Mouse (Mus musculus) layer of hippocampus, postnatal 36 days (tissue): ENCODE measurements at regions not wholly inside any gene's neighbourhood (a gene's known extent, or its start where the extent isn't known, plus 50 kb on each side); places are given as distances from the start of the nearest gene placed in this dataset.

Source experiments
- DNase-seq, 2 experiments: peaks; one replicate each; pipeline ENCODE4 v3.0.0; 2022

DNA sequence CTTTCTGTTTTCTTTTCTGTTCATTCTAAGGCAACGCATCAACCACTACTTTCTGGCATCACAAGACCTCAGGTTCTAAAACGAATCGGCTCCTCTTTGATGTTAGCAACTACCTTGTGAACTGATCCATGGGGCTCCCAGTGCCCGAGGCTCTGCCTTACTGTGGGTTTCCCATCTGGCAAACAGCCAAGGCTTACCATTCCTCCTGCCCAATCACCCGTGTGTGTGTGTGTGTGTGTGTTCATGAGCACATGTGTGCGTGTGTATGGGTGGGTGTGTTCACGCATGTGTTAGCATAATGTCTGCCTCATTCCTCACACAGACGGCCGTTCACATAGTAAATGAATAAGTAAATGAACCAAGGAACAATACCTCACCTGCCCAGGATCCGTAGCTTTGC is 138.3 kb upstream of the Lpp start:
- no peak for DNase-seq

DNA sequence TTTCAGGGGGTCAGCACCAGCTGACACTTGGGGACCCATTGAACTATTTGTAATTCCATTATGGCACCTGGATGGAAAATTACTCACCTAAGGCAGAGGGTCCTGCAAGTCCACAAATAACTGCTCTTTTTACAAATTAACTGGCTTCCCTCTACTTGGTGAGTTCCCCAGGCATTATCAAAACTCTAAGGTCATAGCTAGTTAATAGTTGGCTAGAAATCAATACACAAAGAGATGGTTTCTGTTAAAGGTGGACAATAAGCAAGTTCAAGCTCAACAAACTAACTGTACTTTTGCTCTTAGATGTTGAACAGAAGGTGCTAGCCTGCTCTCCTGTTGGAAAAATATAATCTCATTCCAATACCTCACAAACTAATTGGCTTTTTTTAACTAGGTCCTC is 138.7 kb upstream of the Lpp start:
- no peak for DNase-seq

DNA sequence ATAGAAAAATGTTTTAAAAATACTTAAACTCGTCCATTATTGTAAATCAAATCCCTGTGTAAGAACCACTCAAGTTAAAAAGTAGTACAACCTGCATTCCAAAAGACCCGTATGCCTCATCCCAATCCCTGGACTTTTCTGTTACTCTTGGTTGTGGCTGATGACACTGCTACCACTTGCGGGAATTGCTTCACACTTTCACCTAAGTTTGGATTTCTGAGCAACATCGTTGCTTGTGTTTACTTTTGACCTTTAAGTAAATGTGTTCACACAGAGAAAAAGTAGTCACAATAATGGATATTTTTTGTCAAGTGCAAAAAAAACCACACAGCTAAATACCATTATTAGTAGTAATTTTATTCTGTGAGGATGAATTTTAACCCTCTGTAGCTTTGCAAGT is 139.2 kb upstream of the Lpp start:
- DNase-seq, result no peak

DNA sequence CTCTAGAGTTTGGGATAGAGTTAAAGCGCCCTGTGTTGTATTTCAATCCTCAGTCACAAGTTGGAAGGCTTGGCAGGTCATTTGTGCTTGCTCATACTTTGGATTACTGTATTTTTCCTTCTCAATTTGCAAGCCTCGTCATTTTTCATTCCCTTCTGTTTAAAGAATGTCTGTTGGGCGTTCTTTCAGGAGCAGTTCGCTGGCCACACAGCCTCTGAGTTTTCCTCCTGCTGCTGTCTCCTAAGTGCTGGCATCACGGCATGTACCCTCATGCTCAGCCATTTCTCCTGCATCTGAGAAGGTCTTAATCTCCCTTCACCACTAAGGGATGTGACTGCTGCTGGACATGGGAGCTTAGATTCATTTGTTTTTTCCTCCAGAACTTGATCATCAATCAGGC is 146.0 kb upstream of the Lpp start:
- no peak for DNase-seq

DNA sequence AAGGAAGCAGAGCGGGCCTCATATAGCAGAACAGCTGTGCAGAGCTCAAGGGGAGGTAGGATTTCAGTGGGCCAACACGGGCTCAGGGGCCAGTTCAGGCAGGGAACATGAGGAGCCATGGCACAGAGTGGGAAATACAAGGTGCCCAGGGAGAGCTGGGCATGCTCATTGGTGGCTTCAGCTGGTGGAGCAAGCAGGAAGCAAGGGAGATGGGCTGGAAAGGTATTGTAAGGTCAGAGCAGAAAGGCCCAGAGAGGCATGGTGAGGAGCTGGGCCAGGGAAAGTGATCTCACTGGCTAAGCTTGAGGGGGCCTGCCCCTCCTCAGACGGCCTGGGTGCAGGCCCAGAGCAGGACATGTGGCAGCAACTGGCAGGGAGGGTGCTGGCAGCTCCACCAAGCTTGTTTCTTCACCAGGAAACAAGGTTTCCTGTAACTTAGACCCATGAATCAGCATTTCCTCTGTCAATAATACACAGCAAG is 155.2 kb upstream of the Lpp start:
- DNase-seq, result peak; percentile 14 to 17

DNA sequence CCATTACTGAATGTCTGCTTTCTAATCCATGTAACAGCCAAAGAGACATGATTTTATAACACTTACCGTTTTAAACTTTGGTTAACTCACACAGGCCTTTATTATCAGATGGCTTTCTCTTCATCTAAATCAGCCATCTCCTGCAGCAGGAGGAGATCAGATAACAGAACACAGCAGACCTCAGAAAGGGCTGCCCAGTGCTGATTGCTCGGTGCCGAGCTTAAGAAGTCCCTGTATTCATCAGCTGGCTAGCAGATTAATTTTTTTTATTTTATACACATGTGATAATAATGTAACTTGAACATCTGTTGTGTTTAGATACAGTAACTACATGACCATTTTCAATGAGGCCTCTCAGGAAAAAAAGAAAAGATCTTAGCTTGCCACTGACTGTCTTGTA is 155.9 kb upstream of the Lpp start:
- no peak for DNase-seq

DNA sequence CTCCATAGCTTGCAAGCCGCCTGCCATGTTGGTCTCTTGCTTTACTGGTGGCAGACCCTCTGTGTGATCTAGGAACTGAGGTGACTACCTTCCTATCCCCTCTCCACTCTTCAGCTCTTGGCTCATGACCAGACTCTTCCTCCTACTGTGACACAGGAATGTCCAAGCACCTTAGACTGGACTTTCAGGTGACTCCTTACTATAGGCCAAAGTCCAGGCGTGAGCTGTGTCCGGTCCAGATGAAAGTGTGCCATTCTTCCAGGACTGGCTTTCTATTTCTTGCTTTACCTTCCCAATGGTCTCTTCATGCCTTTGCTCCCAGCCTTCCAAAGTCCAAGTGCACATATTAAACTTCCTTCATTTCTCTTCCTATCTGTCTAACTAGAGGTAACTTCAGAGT is 156.3 kb upstream of the Lpp start:
- no peak for DNase-seq

DNA sequence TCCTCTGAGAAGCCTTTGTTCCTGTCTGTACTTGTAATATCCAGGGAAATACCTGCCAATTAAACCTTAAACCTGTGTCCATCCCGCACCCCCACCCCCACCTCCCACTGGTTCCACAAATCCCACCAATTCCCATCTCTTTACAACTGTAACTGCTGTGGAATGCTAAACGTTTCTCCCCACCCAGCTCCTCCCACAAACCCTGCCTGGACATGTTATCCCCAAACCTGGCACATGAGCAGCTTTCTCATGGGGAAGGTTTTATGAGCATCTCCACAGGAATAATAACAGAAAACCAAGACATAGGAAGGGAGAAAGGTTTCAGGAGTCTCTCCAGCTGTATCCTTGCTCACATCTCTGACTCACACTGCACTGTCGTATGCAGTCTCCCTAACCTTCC is 156.8 kb upstream of the Lpp start:
- DNase-seq, result no peak

DNA sequence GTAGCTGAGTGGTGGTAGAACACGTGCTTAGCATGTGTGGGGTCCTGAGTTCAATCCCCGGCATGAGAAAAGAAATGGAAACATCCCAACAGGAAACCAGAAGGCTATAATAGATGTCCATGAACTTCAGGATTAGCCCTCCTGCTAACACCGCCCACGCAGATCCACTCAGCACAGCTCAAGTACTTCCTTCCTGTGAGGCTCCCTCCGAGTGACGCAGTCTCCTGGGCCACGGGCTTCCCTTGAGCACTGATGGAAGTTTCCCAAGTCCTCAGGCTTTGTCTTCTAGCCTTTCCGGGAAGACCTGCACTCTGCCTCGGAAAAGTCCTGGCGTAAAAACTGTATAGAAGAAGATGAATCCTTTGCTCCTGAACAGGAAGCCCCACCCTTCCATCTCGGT is 158.5 kb upstream of the Lpp start:
- DNase-seq, result no peak

DNA sequence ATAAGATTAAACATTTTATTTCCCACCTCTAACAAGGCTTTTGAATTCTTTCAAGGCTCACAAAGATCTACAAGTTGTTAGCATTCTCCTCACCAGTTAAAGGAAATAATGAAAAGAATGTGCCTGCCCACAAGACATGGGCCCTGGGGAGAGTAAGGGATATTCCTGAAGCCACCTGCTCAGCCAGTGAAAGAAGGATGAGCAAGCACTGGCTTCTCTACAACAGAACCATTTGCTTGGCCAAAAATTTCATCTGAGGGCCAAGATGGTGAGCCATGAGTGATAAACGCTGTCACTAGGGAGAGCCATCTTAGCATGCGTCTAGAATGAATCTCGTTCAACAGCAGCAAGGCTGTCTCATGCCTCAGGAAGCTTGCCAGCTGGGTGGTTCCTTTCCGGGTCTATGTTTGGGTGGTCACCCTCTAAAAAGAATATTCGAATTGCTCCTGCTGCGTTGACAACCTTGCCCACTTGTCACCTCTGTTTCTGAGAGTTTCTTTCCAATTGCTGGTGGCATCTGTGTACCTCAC is 161.2 kb upstream of the Lpp start:
- DNase-seq, result no peak

DNA sequence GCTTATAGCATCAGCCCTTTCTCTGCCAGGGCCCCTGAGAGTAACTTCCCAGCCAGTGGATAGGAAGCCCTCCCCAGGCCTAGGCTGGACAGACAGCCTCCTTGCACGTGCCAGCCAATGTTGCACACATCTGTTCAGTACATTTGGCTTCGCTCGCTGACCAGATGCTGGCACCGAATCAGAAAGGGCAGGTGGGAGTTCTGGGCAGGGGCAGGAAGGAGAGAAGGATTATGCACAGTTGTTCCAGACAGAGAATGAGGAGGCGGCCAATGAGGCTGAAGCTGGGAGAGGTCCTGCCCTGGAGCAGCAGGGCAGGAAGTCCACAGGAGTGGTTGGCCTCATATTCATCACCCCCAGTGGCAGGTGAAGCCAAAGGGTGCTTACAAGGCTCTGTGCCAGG is 161.8 kb upstream of the Lpp start:
- DNase-seq, result no peak

DNA sequence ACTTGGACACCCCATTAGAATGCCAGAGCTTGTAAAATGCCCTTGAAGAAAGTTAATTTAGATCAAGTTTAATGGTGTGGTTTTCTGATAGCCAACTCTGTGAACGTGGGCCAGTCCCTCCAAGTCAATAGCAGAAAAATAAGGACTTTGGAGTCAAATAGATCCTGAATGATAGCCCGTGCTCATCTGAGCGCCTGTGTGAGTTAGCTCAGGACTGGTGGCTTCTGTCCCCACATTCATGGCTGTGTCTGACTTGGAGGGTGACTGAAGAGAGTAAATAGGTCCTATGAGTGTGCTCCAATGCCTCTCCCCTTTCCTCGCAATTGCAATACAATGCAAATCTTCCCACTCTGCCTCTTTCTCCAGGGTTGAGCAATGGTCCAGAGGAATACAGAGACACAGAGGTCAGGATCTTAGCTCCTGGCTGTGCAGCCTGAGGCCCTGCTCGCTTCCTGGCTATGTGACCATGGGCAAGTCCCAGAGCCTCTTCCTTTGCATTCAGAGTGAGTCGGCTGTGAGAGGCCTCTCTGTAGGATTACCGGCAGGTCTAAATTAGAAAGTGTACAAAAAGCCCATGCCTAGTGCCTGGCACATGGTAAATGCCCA is 164.2 kb upstream of the Lpp start:
- no peak for DNase-seq

DNA sequence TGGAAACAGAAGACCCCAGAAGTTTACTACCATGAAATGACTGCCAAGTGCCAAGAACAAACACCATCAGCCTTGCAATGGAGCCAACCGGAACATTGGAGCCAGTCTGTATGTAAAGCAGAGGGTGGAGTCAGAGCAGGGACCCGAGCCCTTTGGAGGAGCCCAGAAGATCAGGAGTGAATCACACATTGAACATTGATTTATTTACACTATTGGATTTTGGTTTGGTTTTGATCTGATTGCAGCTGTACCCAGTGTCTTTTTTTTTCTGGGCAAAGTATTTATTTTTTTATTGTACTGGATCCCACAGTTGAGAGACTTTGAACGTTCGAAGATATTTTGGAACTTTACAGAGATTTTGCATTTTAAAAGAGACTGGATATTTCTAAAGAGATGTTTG is 167.4 kb upstream of the Lpp start:
- DNase-seq, result no peak

DNA sequence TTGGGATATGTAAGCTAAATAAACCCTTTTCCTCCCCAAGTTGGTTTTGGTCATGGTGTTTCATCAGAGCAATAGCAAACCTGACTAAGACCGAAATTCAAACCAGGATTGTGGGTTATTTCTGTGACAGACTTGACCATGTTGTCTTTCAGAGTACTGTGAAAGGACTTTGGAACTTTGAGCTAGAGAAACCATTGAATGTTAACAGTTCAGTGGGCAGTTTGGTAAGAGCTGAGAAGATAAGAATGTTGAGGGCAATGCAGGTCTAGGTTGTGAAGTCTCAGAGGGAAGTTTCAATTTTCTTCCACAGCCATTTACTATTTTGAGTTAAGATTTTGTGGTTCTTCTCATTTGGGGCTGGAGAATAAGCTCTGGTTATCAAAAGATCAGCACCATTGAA is 168.2 kb upstream of the Lpp start:
- no peak for DNase-seq

DNA sequence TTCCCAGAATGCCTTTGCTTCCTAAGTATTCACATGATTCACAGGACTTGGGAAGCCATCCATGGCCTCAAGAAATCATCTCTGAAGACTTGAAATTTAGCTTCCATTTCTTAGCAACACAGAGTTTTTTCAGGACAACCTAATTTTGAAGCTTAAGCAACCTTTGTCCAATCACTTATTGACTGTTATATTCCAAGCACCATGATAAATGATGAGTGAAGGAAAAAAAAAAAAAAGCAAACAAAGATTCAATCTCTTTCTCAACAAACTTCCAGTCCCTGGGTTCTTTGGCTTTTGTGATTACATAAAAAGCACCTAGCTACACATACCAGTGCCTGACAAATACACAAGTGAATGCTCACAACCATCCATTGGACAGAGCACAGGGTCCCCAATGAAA is 169.4 kb upstream of the Lpp start:
- no peak for DNase-seq

DNA sequence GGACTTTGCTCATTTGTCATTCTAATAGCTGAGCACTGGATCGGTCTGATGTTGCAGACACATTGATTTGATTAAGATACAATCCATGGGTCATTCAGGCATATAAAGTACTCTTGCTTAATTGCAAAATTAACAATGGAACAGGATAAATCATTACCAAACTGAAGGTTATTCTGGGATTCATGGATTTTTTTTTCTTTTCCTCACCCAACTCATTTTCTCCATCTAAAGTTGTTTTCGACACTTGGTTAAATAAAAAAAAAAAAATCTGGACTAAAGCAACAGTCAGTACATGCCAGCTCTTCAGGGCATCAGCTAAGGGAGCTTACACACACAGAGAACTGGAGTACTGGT is 169.8 kb upstream of the Lpp start:
- DNase-seq, result no peak

DNA sequence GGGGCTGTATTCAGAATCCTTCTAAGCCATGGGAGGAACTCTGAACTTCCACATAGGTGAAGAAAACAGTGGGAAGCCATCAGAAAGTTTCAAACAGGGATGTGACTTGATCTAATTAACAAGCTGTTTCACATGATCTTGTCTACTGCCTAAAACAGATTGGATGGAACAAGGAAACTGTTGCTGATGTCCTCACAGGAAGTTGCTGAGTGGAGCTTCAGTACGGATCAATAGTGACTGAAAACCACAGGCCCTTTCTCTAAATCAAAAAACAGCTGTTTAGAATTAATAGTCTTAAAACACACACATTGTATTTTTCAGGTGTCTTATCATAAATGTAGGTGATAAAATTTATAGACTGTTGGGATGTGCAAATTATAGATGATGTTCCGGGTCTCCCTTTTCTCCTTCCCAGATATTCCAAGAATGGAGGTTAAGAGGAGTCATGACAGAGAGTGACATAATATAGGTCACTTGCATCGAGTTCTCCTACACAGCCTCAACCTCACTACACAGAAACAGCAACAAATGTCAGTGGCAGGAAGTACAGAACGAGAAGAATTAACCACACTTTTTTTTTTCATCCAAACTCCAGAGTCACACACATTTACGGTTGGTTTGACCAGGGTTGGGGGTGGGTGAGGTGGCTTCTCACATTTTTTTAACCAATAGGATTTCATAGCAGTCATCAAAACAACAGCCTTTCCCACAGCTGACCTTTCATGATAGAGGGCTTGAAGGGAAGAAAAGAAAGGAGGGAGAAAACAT is 170.4 kb upstream of the Lpp start:
- DNase-seq, result no peak

DNA sequence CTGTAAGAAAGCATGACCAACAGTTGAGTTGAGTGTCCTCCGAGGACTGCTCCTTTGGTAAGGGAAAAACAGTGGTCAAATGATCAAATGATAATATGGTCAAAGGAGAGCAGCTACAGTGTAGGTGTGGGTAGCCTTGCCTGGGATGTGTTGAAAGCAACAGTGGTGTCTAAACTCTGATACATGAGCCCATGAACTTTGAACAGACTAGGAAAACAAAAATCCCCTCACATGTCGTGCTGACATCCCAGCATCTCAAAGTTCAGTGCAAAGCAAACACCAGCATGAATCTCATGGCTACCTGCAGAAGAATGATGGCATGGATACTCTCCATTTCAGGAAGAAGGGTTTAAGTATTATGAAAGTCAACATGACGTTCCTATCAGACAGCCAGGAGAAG is 171.3 kb upstream of the Lpp start:
- DNase-seq, result no peak

DNA sequence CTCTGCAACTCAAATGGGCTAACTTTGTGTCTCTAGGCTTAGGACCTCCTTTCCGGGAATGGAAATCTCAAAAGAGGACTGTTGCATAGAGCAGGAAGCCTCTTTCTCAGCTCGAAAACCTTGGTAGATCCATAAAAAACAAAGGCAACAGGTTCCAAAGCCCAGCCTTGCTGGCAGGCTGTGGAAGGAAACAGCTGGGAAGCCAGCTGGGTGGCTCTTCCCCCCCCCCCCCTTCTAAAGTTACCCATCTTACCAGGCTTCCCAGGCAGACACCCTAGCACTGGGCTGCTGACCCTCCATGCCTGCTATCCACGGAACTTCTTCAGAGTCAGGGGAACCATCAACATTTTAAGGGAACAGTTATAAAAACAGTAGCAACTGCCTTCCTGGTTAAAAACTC is 172.7 kb upstream of the Lpp start:
- DNase-seq, result no peak

DNA sequence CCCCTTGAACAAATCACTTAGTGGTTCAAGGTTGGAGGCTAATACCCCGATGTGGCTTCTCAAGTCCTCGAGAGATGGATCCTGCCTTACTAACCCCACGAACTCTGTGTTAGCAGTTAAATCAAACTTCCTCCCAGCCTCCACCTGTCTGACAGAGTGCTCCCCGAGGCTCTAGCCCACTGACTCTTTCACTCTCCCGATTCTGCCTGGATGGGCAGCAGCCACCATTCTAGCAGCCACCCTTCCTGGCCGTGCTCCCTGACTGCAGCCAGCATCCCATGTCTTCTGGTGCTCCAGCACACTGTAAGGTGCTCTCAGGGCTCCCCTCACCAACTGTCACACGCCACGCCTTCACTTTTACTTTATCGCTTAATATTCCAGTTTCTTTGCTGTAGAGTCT is 173.6 kb upstream of the Lpp start:
- DNase-seq, result no peak

DNA sequence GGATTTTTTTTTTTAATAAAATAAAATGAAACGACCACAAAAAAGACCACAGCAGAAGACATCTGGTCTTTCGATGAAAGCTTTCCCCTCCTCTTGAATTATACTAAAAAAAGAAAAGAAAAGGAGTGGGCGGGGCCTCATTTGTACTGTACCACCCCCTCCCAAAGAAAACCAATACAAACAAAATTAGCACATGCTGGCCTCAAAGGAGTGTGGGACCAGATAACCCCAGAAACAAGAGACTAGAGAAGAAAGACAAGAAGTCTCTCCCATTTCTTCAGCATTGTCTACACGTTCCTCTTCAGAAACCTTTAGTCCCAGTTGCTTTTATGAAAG is 174.5 kb upstream of the Lpp start:
- no peak for DNase-seq

DNA sequence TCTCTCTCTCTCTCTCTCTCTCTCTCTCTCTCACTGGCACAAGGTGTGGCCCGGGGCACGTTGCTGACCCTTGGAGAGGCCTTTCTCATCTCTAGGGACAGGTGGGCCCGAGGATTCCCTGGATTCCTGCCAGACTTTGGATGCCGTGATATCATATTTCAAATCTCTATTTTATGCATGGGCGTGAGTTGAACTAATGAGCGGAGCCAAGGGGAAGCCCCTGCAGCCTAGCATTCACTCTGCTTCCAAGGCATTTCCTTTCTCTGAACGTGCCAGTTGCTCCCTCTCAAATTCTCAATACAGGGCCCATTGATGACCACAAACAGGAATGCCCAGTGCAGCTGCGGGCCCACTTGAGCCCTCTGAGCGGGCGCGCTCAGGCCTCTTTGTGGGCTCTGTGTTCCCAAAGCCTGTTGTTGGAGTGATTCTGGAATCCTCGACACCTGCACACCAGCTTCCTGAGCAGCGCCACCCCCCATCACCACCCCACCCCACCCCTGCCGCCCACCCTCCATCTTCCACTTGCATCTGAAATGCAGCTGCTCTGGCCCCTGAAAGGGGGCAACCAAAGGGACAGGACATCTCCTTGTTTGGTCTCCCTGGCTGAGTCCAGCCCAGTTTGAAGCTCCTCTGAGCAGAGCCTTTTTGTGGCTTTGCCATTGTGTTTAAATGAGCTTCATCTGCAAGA is 175.0 kb upstream of the Lpp start:
- no peak for DNase-seq

DNA sequence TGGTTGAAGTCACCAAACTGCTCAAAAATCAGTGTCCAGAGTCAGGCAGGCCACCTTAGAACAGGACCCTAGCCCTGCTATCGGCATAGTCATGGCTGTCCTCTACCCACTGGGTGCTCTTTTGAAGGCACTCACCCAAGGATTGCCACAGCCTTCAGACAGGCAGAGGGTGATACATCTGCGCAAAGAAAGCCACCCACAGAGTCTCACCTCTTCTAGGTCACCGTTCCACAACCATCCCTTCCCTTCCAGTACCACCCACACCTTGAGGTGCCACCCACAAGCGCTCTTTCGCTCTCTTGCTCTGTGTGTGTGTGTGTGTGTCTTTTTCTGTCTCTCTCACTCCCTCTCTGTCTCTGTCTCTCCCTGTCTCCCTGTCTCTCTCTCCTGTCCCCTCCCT is 176.5 kb upstream of the Lpp start:
- no peak for DNase-seq

DNA sequence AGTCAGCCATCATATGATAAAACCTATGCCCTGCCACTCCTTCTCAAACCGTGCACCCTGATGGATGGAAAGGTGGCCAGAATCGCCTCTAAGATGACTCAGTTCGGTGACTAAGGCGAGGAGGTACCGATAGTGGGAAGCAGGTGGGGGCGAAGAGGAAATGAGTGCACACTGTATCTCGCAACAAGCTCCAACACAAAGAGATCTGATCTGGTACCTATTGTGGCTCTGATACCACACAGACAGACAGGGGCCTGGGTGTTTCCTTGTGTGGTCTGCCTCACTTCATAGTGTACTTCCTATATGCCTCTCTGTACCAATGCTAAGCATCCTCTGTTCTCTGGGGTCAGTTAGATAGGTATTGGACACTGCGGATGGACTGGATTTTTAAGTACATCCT is 178.0 kb upstream of the Lpp start:
- DNase-seq, result no peak
